Mouse (Mus musculus): ENCODE results near the gene Gm21627.
"Not testable (repeated sequence)": the region's sequence is repeated elsewhere in the genome, so short reads cannot be mapped to it uniquely, and the experiment has no call there.

Gene Gm21627

DNA sequence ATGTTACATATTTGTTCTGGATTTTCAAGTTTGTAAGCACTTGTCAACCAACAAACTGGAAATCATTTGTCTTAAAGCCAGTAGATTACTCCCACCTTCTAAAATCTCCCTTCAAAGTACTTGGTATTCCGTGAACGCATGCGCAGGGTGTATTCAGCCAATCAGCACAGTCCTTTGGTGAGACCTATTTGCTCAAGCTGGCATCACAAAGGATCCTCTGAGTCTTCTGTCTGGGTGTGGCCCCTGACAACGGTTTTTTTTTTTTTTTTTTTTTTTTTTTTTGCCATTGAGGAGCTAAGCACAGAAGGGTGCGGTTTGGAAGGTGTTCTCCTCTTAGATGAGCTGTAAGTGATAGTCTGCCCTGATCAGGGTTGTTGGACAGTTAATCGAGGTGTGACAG, at the start of gene Gm21627:
Gm21627 (plus strand) TSS at position 301 of the 400 bp plus-strand sequence.
- DNase-seq, result not testable (repeated sequence)

Data from thymus, postnatal 36 days (tissue).